Mouse (Mus musculus): Measurements from ENCODE around the gene Gpatch2. TPM values are rescaled to one million over a fixed set of nuclear protein-coding genes. Genes with fewer than 3 reads are reported as not detected.

Gene Gpatch2
- 6.6 and 9.9 TPM in 2 replicates for polyA plus RNA-seq (2012; rRNA removed)

DNA sequence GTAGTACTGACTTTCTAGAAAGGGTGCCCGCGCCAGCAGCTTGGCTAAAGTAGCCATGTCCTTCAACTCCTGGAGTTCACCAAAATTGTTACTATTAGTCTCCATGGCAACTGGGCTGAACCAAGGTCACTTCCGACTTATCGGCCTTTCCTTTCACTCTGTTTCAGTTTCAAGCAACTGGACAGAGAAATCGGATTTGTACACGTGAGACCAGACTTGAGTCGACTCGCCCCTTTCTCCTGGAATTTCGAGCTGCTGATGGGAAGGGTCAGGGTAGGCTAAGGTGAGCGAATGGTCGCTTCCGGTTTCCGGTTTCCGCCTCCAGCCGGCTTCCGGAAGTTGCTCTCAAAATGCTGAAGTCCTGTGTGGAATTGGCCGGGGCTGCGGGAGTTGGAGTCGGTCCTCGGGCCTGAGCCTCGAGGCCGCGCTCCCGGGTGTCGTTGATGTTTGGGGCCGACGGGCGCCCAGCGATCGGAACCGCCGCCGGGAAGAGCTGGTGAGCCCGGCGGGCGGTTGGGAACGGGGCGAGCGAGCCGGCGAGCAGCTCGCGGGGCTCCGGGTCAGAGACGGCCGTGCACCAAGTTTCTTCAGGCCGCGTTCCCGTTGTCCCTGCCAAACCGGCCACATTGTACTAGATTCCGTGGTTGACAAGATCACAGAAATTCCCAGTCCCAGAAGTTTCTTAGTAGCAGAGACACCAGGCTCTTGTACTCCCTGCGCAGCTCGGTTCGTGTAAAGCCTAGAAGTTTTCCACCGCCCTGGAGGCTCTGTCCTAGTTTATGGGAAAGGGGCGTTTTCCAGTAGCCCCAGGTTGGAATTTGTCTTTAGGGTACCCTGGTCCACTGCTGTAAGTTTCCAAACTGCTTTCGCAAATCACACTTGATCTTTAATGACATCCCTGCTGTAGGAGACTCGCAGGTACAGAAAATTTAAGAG is at the start of gene Gpatch2, which contains the start of gene Spata17:
Gene Gpatch2, plus strand, starts transcription at position 328 of the 936 bp plus-strand sequence.
Gene Spata17, minus strand, starts transcription at position 285 of the 936 bp plus-strand sequence.
- 0 out of 2 replicates have a peak, but pooled peaks cover 2% of the 10 kb centered on the region for H3K4me1 ChIP-seq (ENCODE audit: control insufficient read depth, insufficient read depth, low read length)
- peak; percentile 68 for TF ChIP-seq POLR2A (IDR thresholded peaks at IDR 0.05; ENCODE audit: borderline replicate concordance, extremely low read depth, low read depth, low read length)
- TF ChIP-seq CTCF (IDR thresholded peaks at IDR 0.05; ENCODE audit: insufficient read depth, low read length) = no peak
- 1% methylated on average over 58 of the region's 58 CpGs for WGBS
- DNase-seq = peak; percentile 79
- peak within 1 kb of the TSS; percentile 92 for H3K4me3 ChIP-seq (replicated peaks; ENCODE audit: extremely low read depth, low read depth, low read length)

DNA sequence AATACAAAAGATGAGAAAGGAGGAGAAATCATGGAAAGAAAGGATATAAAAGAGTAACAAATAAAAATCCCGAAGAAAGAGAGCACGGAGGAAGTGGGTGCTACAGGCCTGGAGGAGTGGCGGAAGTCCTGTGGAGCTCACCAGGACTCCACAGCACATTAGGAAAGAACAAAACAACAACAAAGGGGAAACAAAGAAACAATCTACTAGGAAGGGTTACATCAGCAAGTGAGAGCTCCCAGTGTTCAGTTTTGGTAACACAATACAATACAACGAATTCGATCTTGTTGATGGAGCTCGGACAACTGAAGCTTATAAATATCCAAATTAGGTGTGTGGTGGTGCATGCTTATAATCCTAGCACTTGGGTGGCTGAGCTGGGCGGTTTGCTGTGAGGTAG is 45.7 kb upstream of the Gpatch2 start:
- Histone ChIP-seq H3K4me3 (replicated peaks; ENCODE audit: extremely low read depth, low read depth, low read length) (no peak overlapping the region), H3K4me1 (ENCODE audit: control insufficient read depth, insufficient read depth, low read length) (no peaks in the 10 kb centered on the region)
- TF ChIP-seq POLR2A (IDR thresholded peaks at IDR 0.05; ENCODE audit: borderline replicate concordance, extremely low read depth, low read depth, low read length) = no peak
- TF ChIP-seq CTCF (IDR thresholded peaks at IDR 0.05; ENCODE audit: insufficient read depth, low read length) = no peak
- DNase-seq = no peak
- WGBS = 79% methylated on average over 7 of the region's 7 CpGs

DNA sequence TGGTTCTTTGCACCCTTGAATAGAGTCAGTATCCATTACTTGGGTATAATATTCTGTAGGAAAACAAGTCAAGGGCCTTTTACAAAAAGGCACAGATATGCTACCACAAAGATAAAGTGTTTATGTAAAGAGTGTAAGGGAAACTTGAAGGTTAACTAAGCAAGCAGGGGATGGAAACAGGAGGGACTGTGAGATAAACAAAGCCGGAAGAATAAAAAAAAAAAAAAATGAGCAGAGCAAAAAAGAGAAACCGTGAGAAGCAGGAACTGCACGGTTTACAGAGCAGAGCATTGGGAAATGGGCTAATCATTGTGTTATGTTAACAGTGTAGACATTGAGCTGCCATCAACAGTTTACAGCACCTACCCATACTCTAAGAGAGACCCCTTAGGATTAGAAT is 44.9 kb upstream of the Gpatch2 start:
- TF ChIP-seq POLR2A (IDR thresholded peaks at IDR 0.05; ENCODE audit: borderline replicate concordance, extremely low read depth, low read depth, low read length) (no peak), CTCF (IDR thresholded peaks at IDR 0.05; ENCODE audit: insufficient read depth, low read length) (no peak)
- 35% methylated on average over 3 of the region's 3 CpGs for WGBS
- Histone ChIP-seq H3K4me3 (replicated peaks; ENCODE audit: extremely low read depth, low read depth, low read length) (no peak overlapping the region), H3K4me1 (ENCODE audit: control insufficient read depth, insufficient read depth, low read length) (no peaks in the 10 kb centered on the region)
- DNase-seq = no peak

DNA sequence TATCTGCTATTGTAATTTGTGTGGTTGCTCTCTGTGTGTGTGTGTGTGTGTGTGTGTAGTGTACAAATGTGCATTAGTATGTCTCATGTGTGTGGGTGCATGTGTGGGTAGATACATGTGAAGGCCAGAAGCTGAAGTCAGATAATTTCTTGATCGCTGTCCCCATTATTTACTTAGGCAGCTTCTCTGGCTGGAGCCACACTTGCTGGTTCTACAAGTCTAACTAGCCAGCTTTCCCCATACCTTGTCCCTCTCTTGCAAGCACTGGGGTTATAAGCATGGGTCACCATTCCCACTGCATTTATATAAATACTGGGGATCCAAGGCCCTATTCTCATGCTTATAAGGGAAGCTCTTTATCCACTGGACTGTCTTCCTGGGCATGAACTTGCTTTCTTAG is 39.3 kb upstream of the Gpatch2 start:
- no peak for DNase-seq
- no peaks in the 10 kb centered on the region for H3K4me1 ChIP-seq (ENCODE audit: control insufficient read depth, insufficient read depth, low read length)
- 79% methylated on average over 1 of the region's 1 CpGs for WGBS
- H3K4me3 ChIP-seq (replicated peaks; ENCODE audit: extremely low read depth, low read depth, low read length) = no peak overlapping the region
- TF ChIP-seq POLR2A (IDR thresholded peaks at IDR 0.05; ENCODE audit: borderline replicate concordance, extremely low read depth, low read depth, low read length) (no peak), CTCF (IDR thresholded peaks at IDR 0.05; ENCODE audit: insufficient read depth, low read length) (no peak)

DNA sequence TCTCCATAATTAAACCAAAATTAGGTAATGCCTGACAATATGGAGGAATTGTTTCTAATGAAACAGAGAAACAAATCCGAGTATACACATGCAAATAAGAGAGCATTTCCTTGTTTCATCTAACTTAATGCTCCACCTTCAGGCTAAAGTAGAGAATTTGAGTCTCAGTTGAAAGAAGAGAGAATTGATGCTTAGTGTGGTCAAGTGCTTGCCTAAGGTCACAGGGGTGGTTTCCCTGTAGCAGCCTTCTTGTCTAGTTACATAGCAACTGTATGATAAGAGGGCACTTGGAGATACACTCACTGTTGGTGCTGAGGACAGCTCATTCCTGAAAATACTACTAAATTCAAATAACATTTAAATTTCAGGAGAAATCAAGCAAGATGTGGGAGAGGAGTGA is 36.8 kb upstream of the Gpatch2 start:
- no peaks in the 10 kb centered on the region for H3K4me1 ChIP-seq (ENCODE audit: control insufficient read depth, insufficient read depth, low read length)
- DNase-seq = no peak
- WGBS = 62% methylated on average over 1 of the region's 1 CpGs
- H3K4me3 ChIP-seq (replicated peaks; ENCODE audit: extremely low read depth, low read depth, low read length) = no peak overlapping the region
- TF ChIP-seq POLR2A (IDR thresholded peaks at IDR 0.05; ENCODE audit: borderline replicate concordance, extremely low read depth, low read depth, low read length) = no peak
- no peak for TF ChIP-seq CTCF (IDR thresholded peaks at IDR 0.05; ENCODE audit: insufficient read depth, low read length)

DNA sequence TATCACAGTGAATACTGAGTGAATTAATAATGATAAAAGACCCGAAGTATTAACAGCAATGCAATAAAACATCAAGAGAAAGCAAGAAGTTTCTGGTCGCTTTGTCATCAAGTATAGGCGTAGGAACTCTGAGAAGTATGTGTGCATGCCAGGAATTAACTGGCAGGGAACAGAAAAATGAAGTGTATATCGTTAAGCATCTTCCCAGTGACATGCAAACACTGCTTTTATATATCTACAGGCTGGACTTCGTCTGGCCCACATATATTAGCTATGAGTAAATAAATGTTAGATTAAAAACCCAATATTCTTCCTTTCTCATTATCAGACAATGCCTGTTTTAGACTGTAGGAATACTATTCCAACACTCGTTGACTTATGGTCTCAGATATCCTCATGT is 9.8 kb upstream of the Gpatch2 start:
- DNase-seq = no peak
- Histone ChIP-seq H3K4me1 (ENCODE audit: control insufficient read depth, insufficient read depth, low read length) (no peaks in the 10 kb centered on the region), H3K4me3 (replicated peaks; ENCODE audit: extremely low read depth, low read depth, low read length) (no peak overlapping the region)
- 62% methylated on average over 6 of the region's 6 CpGs for WGBS
- TF ChIP-seq CTCF (IDR thresholded peaks at IDR 0.05; ENCODE audit: insufficient read depth, low read length) (no peak), POLR2A (IDR thresholded peaks at IDR 0.05; ENCODE audit: borderline replicate concordance, extremely low read depth, low read depth, low read length) (no peak)

DNA sequence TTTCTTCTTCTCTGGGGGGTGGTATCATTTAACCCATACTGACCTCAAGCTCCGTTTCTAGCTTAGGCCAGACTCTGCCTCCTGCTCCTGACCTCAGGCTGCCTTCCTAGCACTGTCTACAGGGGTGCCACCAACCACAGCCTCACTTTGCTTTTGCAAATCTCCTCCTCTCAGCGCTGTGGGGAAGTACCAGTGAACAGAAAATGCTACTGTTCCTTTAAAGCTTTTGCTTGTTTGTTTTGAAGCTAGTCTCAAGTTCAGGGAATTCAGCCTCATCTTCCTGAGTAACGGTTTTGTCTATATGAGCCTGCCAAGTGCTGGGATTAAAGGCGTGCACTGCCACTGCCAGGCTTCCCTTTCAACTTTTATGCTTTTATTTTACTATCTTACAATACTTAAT is 5.8 kb upstream of the Gpatch2 start:
- Histone ChIP-seq H3K4me1 (ENCODE audit: control insufficient read depth, insufficient read depth, low read length) (no peaks in the 10 kb centered on the region), H3K4me3 (replicated peaks; ENCODE audit: extremely low read depth, low read depth, low read length) (no peak overlapping the region)
- DNase-seq = no peak
- WGBS = 47% methylated on average over 4 of the region's 4 CpGs
- no peak for TF ChIP-seq CTCF (IDR thresholded peaks at IDR 0.05; ENCODE audit: insufficient read depth, low read length)
- no peak for TF ChIP-seq POLR2A (IDR thresholded peaks at IDR 0.05; ENCODE audit: borderline replicate concordance, extremely low read depth, low read depth, low read length)

DNA sequence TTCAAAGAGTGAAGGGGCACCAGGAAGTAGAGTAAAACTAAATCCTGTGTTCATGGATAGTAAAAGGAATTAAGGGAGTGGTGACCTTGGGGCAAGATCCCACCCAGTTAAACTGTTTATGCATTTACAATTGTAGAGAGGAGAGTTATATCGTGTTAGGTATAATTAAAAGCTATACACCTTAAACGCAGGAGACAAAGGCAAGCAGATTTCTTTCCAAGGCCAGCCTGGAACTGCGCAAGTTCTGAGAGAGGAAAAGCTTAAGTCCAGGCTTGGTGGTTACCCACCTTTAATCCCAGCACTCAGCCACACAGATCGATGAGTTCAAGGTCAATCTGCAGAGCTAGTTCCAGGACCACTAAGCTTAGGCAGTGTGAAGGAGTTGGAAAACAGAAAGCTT is 4.6 kb upstream of the Gpatch2 start:
- TF ChIP-seq CTCF (IDR thresholded peaks at IDR 0.05; ENCODE audit: insufficient read depth, low read length) = no peak
- no peak for TF ChIP-seq POLR2A (IDR thresholded peaks at IDR 0.05; ENCODE audit: borderline replicate concordance, extremely low read depth, low read depth, low read length)
- no peaks in the 10 kb centered on the region for H3K4me1 ChIP-seq (ENCODE audit: control insufficient read depth, insufficient read depth, low read length)
- H3K4me3 ChIP-seq (replicated peaks; ENCODE audit: extremely low read depth, low read depth, low read length) = no peak overlapping the region
- DNase-seq = no peak
- WGBS = 82% methylated on average over 4 of the region's 4 CpGs

DNA sequence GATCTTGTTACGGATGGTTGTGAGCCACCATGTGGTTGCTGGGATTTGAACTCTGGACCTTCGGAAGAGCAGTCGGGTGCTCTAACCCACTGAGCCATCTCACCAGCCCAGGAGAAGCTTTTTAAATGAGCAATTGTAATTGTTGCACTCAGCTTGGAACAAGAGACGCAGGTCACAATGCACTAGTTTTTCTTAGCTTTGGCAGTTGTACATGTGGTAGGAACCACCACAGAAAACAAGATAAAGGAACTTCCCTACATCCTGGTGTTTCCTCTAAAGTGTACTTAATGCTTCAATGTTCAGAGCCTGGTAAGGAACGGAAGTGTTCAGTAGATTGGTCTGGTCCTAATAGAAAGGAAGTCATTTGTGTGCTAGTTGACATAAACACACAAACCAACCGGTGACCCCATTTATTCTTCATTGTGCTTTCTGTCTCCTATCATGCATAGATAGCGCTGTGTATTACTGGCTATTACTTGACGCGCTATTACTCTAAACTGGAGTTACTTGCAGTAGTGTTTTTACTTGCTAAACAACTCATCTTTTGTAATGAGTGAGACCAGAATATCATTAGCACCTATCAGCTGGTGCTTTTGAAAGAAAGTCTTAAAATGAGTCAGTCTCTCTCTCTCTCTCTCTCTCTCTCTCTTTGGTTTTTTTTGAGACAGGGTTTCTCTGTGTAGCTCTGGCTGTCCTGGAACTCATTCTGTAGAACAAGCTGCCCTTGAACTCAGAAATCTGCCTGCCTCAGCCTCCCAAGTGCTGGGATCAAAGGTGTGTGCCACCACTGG is 1.5 kb downstream of the Gpatch2 start:
- Histone ChIP-seq H3K4me1 (ENCODE audit: control insufficient read depth, insufficient read depth, low read length) (0 out of 2 replicates have a peak, but pooled peaks cover 2% of the 10 kb centered on the region), H3K4me3 (replicated peaks; ENCODE audit: extremely low read depth, low read depth, low read length) (no peak overlapping the region)
- TF ChIP-seq POLR2A (IDR thresholded peaks at IDR 0.05; ENCODE audit: borderline replicate concordance, extremely low read depth, low read depth, low read length) = no peak
- WGBS = 67% methylated on average over 9 of the region's 9 CpGs
- no peak for DNase-seq

All from lung, adult 2 months (tissue).